Mouse (Mus musculus) lung, adult 10 weeks (tissue): ENCODE data around the gene Chst5. TPM values are rescaled to one million over a fixed set of nuclear protein-coding genes. Genes with fewer than 3 reads are reported as not detected.

ENCODE experiments used
- polyA plus RNA-seq: library from polyadenylated mRNA; stranded (reverse); fragments of 350-450 nt; fragmentation: Illumina TruSeq; extraction: RNeasy Lipid Tissue Mini Kit (QIAGEN cat#74804); gene quantifications from one replicate; pipeline ENCODE4 v1.2.3, GENCODE M21; 2014; ENCODE audit warnings: low read depth, low replicate concordance; ENCODE audit not compliant: insufficient read depth

Chst5 gene
- 1.1 TPM for polyA plus RNA-seq

GRCm38 (mm10) chr8:111909621-111910450 is at the start of gene Chst5:
TSS of gene Chst5 (minus strand) at chr8:111910447.

GRCm38 (mm10) chr8:111940171-111941100 is 30.2 kb upstream of the Chst5 start, which contains the start of gene Gabarapl2:
TSS of gene Gabarapl2 (plus strand) at chr8:111940703.

GRCm38 (mm10) chr8:111933348-111934076 is 23.3 kb upstream of the Chst5 start, which contains the start of gene Tmem231:
TSS of gene Tmem231 (minus strand) at chr8:111933881.

GRCm38 (mm10) chr8:111876355-111876948 is 33.8 kb downstream of the Chst5 start, which contains the start of gene Tmem170:
TSS of gene Tmem170 (minus strand) at chr8:111876750.

GRCm38 (mm10) chr8:111853861-111854501 is 56.3 kb downstream of the Chst5 start, which contains the start of gene Cfdp1:
TSS of gene Cfdp1 (minus strand) at chr8:111854291.

Other genes starting within 250 kb of the Chst5 start
- gene Ctrb1, start 219.4 kb downstream of the Chst5 start, polyA plus RNA-seq: not detected
- gene Bcar1, start 166.6 kb downstream of the Chst5 start, polyA plus RNA-seq: 18.0 TPM
- gene Cfdp1, start 56.2 kb downstream of the Chst5 start, polyA plus RNA-seq: 95.5 TPM
- gene Tmem170, start 33.7 kb downstream of the Chst5 start, polyA plus RNA-seq: 4.8 TPM
- gene Tmem231, start 23.4 kb upstream of the Chst5 start, polyA plus RNA-seq: 3.5 TPM
- gene Gabarapl2, start 30.3 kb upstream of the Chst5 start, polyA plus RNA-seq: 215 TPM
- 1.7 TPM for gene Adat1, start 81.9 kb upstream of the Chst5 start, polyA plus RNA-seq
- gene Kars, start 100.9 kb upstream of the Chst5 start, polyA plus RNA-seq: 45.5 TPM
- 11.1 TPM for gene Terf2ip, start 101.0 kb upstream of the Chst5 start, polyA plus RNA-seq
- gene Gm6793, start 104.6 kb upstream of the Chst5 start, polyA plus RNA-seq: not detected